Mouse (Mus musculus) hindbrain, postnatal 0 days (tissue): ENCODE measurements around the gene Mnd1. TPM values are rescaled to one million over a fixed set of nuclear protein-coding genes. Genes with fewer than 3 reads are reported as not detected.

Experiments
- ATAC-seq: fragments of 200-750 bp; cut with Nextera tagmentation; 2 replicates; pipeline ENCODE4 v1.8.0; 2017; ENCODE audit warnings: mild to moderate bottlenecking, moderate TSS enrichment, moderate library complexity
- DNase-seq: peaks from one replicate; pipeline ENCODE4 v3.0.0-alpha.2; 2015; ENCODE audit warnings: low spot score
- H3K27ac ChIP-seq: fragments of 300-500 bp; sonication (generic); 2 replicates; pipeline ENCODE4 v1.5.1; 2014; ENCODE audit warnings: mild to moderate bottlenecking
- H3K27me3 ChIP-seq: fragments of 300-500 bp; sonication (generic); 2 replicates; pipeline ENCODE4 v1.6.1; 2014; ENCODE audit warnings: low read length, mixed read lengths; ENCODE audit not compliant: insufficient read depth
- H3K36me3 ChIP-seq: fragments of 300-500 bp; sonication (generic); 2 replicates; pipeline ENCODE4 v1.6.1; 2014; ENCODE audit warnings: low read length, mixed read lengths; ENCODE audit not compliant: insufficient read depth
- H3K4me1 ChIP-seq: fragments of 300-500 bp; sonication (generic); 2 replicates; pipeline ENCODE4 v1.6.1; 2014; ENCODE audit warnings: antibody characterized with exemption, low read length, mixed read lengths; ENCODE audit not compliant: insufficient read depth
- H3K4me2 ChIP-seq: fragments of 300-500 bp; sonication (generic); 2 replicates; pipeline ENCODE4 v1.6.1; 2014; ENCODE audit warnings: low read depth, mild to moderate bottlenecking, low read length, moderate library complexity, mixed read lengths
- H3K4me3 ChIP-seq: fragments of 300-500 bp; sonication (generic); 2 replicates; pipeline ENCODE4 v1.5.1; 2014; ENCODE audit warnings: low read length
- H3K9ac ChIP-seq: fragments of 300-500 bp; sonication (generic); replicated peaks from 2 replicates; pipeline ENCODE4 v1.6.1; 2014; ENCODE audit warnings: mild to moderate bottlenecking, low read length, moderate library complexity, mixed read lengths
- H3K9me3 ChIP-seq: fragments of 300-500 bp; sonication (generic); 2 replicates; pipeline ENCODE4 v1.6.1; 2016; ENCODE audit warnings: low read length, mixed read lengths
- CTCF ChIP-seq: IDR thresholded peaks from 2 replicates; pipeline ENCODE4 v1.5.1; 2016; ENCODE audit warnings: antibody characterized with exemption, control low read depth, low read depth
- WGBS: fragments of 180-500 bp; shearing (Covaris S2); extraction: QIAGEN DNeasy Blood & Tissue Kit; methylation state at CpG from one replicate; pipeline ENCODE4 v1.1.7; 2014; 5-methylcytosine and 5-hydroxymethylcytosine counted together
- polyA plus RNA-seq: library from polyadenylated mRNA; unstranded; fragments of >200 nt; fragmentation: Nextera tagmentation; extraction: Ambion mirVana; gene quantifications from 2 replicates; pipeline ENCODE4 v1.2.1, GENCODE M21; 2015
- total RNA-seq: library from RNA; depleted of rRNA; stranded (reverse); fragments of >200 nt; gene quantifications from 2 replicates; pipeline ENCODE4 v1.2.3, GENCODE M21; 2014

Mnd1 gene
- total and polyA plus RNA-seq, 2 experiments from 2014 or later: 0.73 to 3.7 TPM

GRCm38 (mm10) chr3:84128871-84129870, 26.4 kb downstream of the Mnd1 start:
- Histone ChIP-seq H3K4me2 (no peak overlapping the region), H3K27ac (no peak overlapping the region), H3K4me3 (no peak overlapping the region), H3K4me1 (no peaks in the 10 kb centered on the region), H3K9ac (no peak overlapping the region), H3K36me3 (no peaks in the 10 kb centered on the region), H3K27me3 (no peaks in the 10 kb centered on the region), H3K9me3 (no peaks in the 10 kb centered on the region)
- ATAC-seq (no peak), DNase-seq (no peak)
- TF ChIP-seq CTCF: no peak
- WGBS: 73% methylated on average over 11 of the region's 11 CpGs

- Histone ChIP-seq H3K9ac (no peak overlapping the region), H3K9me3 (no peaks in the 10 kb centered on the region), H3K27ac (no peak overlapping the region), H3K4me2 (no peak overlapping the region), H3K4me1 (no peaks in the 10 kb centered on the region), H3K4me3 (no peak overlapping the region), H3K36me3 (no peaks in the 10 kb centered on the region), H3K27me3 (no peaks in the 10 kb centered on the region)
- DNase-seq: no peak
- no peak for ATAC-seq
- no peak for TF ChIP-seq CTCF
- WGBS: 82% methylated on average over 2 of the region's 2 CpGs
Measured at GRCm38 (mm10) chr3:84127431-84127830, 28.2 kb downstream of the Mnd1 start.

- no peaks in the 10 kb centered on the region for H3K4me1 ChIP-seq
- DNase-seq (no peak), ATAC-seq (no peak)
- no peak overlapping the region for H3K9ac ChIP-seq
- no peak overlapping the region for H3K27ac ChIP-seq
- H3K27me3 ChIP-seq: no peaks in the 10 kb centered on the region
- WGBS: 93% methylated on average over 3 of the region's 3 CpGs
- no peaks in the 10 kb centered on the region for H3K9me3 ChIP-seq
- no peak overlapping the region for H3K4me3 ChIP-seq
- H3K4me2 ChIP-seq: no peak overlapping the region
- no peaks in the 10 kb centered on the region for H3K36me3 ChIP-seq
- no peak for TF ChIP-seq CTCF
Measured at GRCm38 (mm10) chr3:84126721-84127120, 28.9 kb downstream of the Mnd1 start.

GRCm38 (mm10) chr3:84125704-84126289, 29.8 kb downstream of the Mnd1 start:
- H3K9me3 ChIP-seq: no peaks in the 10 kb centered on the region
- no peak overlapping the region for H3K4me3 ChIP-seq
- WGBS: 60% methylated on average over 6 of the region's 6 CpGs
- TF ChIP-seq CTCF: no peak
- H3K4me1 ChIP-seq: no peaks in the 10 kb centered on the region
- ATAC-seq (no peak), DNase-seq (no peak)
- H3K4me2 ChIP-seq: no peak overlapping the region
- no peaks in the 10 kb centered on the region for H3K36me3 ChIP-seq
- H3K9ac ChIP-seq: no peak overlapping the region
- H3K27me3 ChIP-seq: no peaks in the 10 kb centered on the region
- H3K27ac ChIP-seq: no peak overlapping the region

GRCm38 (mm10) chr3:84123461-84123860, 32.1 kb downstream of the Mnd1 start:
- no peaks in the 10 kb centered on the region for H3K27me3 ChIP-seq
- no peak for ATAC-seq
- no peak overlapping the region for H3K4me2 ChIP-seq
- WGBS: 71% methylated on average over 3 of the region's 3 CpGs
- no peaks in the 10 kb centered on the region for H3K36me3 ChIP-seq
- no peak overlapping the region for H3K4me3 ChIP-seq
- H3K4me1 ChIP-seq: no peaks in the 10 kb centered on the region
- H3K9ac ChIP-seq: no peak overlapping the region
- DNase-seq: peak; percentile 18
- H3K9me3 ChIP-seq: no peaks in the 10 kb centered on the region
- peak; percentile 58 for TF ChIP-seq CTCF
- no peak overlapping the region for H3K27ac ChIP-seq

- Histone ChIP-seq H3K9me3 (no peaks in the 10 kb centered on the region), H3K4me1 (no peaks in the 10 kb centered on the region), H3K4me3 (no peak overlapping the region), H3K27ac (no peak overlapping the region), H3K4me2 (no peak overlapping the region), H3K27me3 (no peaks in the 10 kb centered on the region), H3K9ac (no peak overlapping the region), H3K36me3 (no peaks in the 10 kb centered on the region)
- ATAC-seq (no peak), DNase-seq (no peak)
- 55% methylated on average over 7 of the region's 7 CpGs for WGBS
- TF ChIP-seq CTCF: no peak
Measured at GRCm38 (mm10) chr3:84118718-84119117, 36.9 kb downstream of the Mnd1 start.
